Mouse (Mus musculus) right cerebral cortex, adult 18-20 months (tissue): Measurements from ENCODE around the gene Olfr1256.

Experiments
- DNase-seq: peaks from one replicate; pipeline ENCODE4 v3.0.0; 2022; ENCODE audit warnings: mixed read lengths

The Olfr1256 gene

GRCm38 (mm10) chr2:89841455-89841854 is at the start of gene Olfr1256:
Gene Olfr1256 (minus strand): TSS chr2:89841555.
- no peak for DNase-seq

DNA sequence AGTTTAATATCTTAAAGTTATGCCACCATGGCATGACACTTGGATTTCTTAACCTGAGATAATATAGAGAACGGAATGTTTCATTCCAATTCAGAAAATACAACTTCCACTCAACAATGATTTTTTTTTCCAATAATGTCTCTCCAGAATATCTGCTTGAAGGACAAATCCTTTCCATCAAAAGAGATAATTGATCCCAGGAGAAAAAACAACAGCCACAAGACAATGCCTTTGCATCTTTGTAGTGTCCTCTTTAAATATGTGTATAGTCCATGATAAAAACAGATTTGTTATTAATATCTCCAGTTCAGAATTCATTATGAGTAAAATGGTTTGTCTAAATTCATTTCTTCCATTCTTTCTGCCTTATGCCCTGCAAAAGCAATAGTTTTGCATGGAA is 36.8 kb upstream of the Olfr1256 start, which contains the start of gene Olfr1257:
Gene Olfr1257, plus strand, starts transcription at position 301 of the 400 bp plus-strand sequence.
- DNase-seq = no peak

DNA sequence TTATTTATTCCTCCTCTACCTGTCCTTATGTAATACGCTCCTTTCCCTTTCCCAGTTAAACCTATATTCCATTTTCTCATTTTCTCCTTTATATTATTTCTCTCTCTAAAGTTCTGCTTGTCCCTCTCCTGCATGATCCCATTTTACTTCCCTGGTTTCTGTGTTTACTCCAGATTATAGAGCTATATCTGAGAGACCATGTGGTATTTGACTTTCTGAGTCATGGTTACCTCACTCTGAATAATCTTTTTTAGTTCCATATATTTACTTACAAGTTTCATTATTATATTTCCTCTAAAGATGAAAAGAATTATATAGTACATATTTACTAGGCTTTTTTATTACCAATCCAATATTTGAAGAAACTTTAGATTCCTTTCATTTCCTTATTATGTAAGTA is 7.9 kb upstream of the Olfr1256 start:
- no peak for DNase-seq

GRCm38 (mm10) chr2:89848105-89848504 is 6.8 kb upstream of the Olfr1256 start, which contains the start of gene Olfr48:
Gene Olfr48 (minus strand): TSS chr2:89848205.
- no peak for DNase-seq

GRCm38 (mm10) chr2:89820216-89820615 is 21.1 kb downstream of the Olfr1256 start:
- no peak for DNase-seq

DNA sequence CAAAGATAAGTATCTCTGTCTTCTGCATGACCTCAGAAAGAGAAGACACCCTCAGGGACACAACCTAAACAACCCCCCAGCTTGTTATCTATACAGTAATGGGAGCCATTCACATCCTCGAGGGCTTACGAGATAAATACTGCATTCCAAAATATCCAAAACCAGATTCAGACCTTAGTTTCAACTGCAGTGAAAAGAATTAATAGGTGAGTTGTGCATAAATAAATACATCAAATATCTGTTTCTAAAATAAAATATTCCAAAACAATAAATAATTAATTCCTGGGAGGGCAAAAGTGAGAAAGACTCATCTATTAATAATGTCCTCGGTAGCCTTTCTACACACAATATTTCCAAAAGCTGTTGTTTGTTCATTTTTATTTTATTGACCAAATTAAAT is 29.6 kb downstream of the Olfr1256 start, which contains the start of gene Olfr1255:
Gene Olfr1255, plus strand, starts transcription at position 301 of the 400 bp plus-strand sequence.
- no peak for DNase-seq

- DNase-seq = no peak
Observed at GRCm38 (mm10) chr2:89810751-89811150, 30.6 kb downstream of the Olfr1256 start.

DNA sequence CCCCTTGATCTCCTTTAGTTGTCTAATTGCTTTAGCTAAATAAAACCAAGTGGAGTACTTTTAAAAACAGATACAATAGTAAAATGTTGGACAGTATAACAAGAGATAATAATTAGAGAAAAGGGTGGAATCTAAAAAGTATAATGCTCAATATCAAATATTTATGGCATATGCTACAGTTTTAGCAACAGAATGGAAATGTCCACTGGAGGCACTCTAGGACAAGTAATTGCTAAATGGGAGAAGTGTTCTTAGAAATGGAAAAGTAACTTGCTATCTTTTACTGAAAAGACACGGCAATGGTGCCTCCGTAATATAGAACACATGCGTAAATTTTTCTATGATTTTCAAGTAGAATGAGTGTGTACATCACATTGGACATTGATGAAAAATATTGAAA is 41.8 kb downstream of the Olfr1256 start:
- DNase-seq = no peak

GRCm38 (mm10) chr2:89793519-89793918 is 47.8 kb downstream of the Olfr1256 start, which contains the start of gene Olfr1254:
Gene Olfr1254 (minus strand): TSS chr2:89793619.
- DNase-seq = no peak
